Mouse (Mus musculus) kidney, embryonic 14.5 days (tissue): ENCODE measurements around the gene Itgb4. TPM values are rescaled to one million over a fixed set of nuclear protein-coding genes. Genes with fewer than 3 reads are reported as not detected.

Experiments used
- ATAC-seq: fragments of 200-750 bp; cut with Nextera tagmentation; 2 replicates; pipeline ENCODE4 v1.8.0; 2017; ENCODE audit warnings: moderate number of reproducible peaks, mild to moderate bottlenecking, moderate TSS enrichment, moderate library complexity; ENCODE audit not compliant: low FRiP score, low TSS enrichment
- H3K27ac ChIP-seq: fragments of 300-500 bp; sonication (generic); 2 replicates; pipeline ENCODE4 v1.5.1; 2014; ENCODE audit warnings: low read depth, mild to moderate bottlenecking, low read length, moderate library complexity, mixed read lengths
- H3K27me3 ChIP-seq: fragments of 300-500 bp; sonication (generic); 2 replicates; pipeline ENCODE4 v1.6.1; 2014; ENCODE audit warnings: mild to moderate bottlenecking, low read length; ENCODE audit not compliant: control insufficient read depth, insufficient read depth
- H3K36me3 ChIP-seq: fragments of 300-500 bp; sonication (generic); 2 replicates; pipeline ENCODE4 v1.6.1; 2014; ENCODE audit warnings: low read length, mixed read lengths; ENCODE audit not compliant: control insufficient read depth, insufficient read depth
- H3K4me1 ChIP-seq: fragments of 300-500 bp; sonication (generic); 2 replicates; pipeline ENCODE4 v1.6.1; 2014; ENCODE audit warnings: low read length, mixed read lengths; ENCODE audit not compliant: control insufficient read depth, insufficient read depth
- H3K4me2 ChIP-seq: fragments of 300-500 bp; sonication (generic); replicated peaks from 2 replicates; pipeline ENCODE4 v1.6.1; 2014; ENCODE audit warnings: low read depth, mild to moderate bottlenecking, low read length
- H3K4me3 ChIP-seq: fragments of 300-500 bp; sonication (generic); 2 replicates; pipeline ENCODE4 v1.5.1; 2014; ENCODE audit warnings: mild to moderate bottlenecking, low read length
- H3K9ac ChIP-seq: fragments of 300-500 bp; sonication (generic); 2 replicates; pipeline ENCODE4 v1.6.1; 2014; ENCODE audit warnings: low read depth, mild to moderate bottlenecking, low read length, moderate library complexity
- H3K9me3 ChIP-seq: fragments of 300-500 bp; sonication (generic); 2 replicates; pipeline ENCODE4 v1.6.1; 2016; ENCODE audit warnings: low read length; ENCODE audit not compliant: control insufficient read depth
- WGBS: fragments of 180-500 bp; shearing (Covaris S2); extraction: QIAGEN DNeasy Blood & Tissue Kit; methylation state at CpG from one replicate; pipeline ENCODE4 v1.1.7; 2014; 5-methylcytosine and 5-hydroxymethylcytosine counted together
- polyA plus RNA-seq: library from polyadenylated mRNA; unstranded; fragments of >200 nt; fragmentation: Nextera tagmentation; extraction: Ambion mirVana; gene quantifications from 2 replicates; pipeline ENCODE4 v1.2.1, GENCODE M21; 2014

The Itgb4 gene
- polyA plus RNA-seq, 1 experiment from 2014 or later, result 2.1 TPM

GRCm38 (mm10) chr11:115983291-115983690, 8.8 kb downstream of the Itgb4 start:
- Histone ChIP-seq H3K4me2 (no peak overlapping the region), H3K36me3 (no peaks in the 10 kb centered on the region), H3K9me3 (no peaks in the 10 kb centered on the region), H3K4me1 (no peaks in the 10 kb centered on the region), H3K27ac (no peak overlapping the region), H3K27me3 (no peaks in the 10 kb centered on the region), H3K9ac (no peak overlapping the region), H3K4me3 (no peak overlapping the region)
- 83% methylated on average over 8 of the region's 8 CpGs for WGBS
- no peak for ATAC-seq

GRCm38 (mm10) chr11:115989686-115990085, 15.2 kb downstream of the Itgb4 start:
- H3K27ac ChIP-seq, result no peak overlapping the region
- H3K9me3 ChIP-seq, result no peaks in the 10 kb centered on the region
- peak overlapping the region; percentile 17; the same call in 1 of the 2 replicates for H3K4me2 ChIP-seq
- 0 out of 2 replicates have a peak overlapping the region, but pooled peaks have one; percentile 13 for H3K9ac ChIP-seq
- no peak for ATAC-seq
- no peaks in the 10 kb centered on the region for H3K36me3 ChIP-seq
- H3K27me3 ChIP-seq, result no peaks in the 10 kb centered on the region
- no peak overlapping the region for H3K4me3 ChIP-seq
- H3K4me1 ChIP-seq, result no peaks in the 10 kb centered on the region
- WGBS, result 37% methylated on average over 15 of the region's 15 CpGs

- Histone ChIP-seq H3K4me2 (no peak overlapping the region), H3K9me3 (no peaks in the 10 kb centered on the region), H3K27me3 (no peaks in the 10 kb centered on the region), H3K4me1 (no peaks in the 10 kb centered on the region), H3K36me3 (no peaks in the 10 kb centered on the region), H3K27ac (no peak overlapping the region), H3K4me3 (no peak overlapping the region), H3K9ac (no peak overlapping the region)
- ATAC-seq, result no peak
- 70% methylated on average over 4 of the region's 4 CpGs for WGBS
Observed at GRCm38 (mm10) chr11:115992098-115992497, 17.6 kb downstream of the Itgb4 start.

GRCm38 (mm10) chr11:115995256-115995655, 20.7 kb downstream of the Itgb4 start:
- no peak overlapping the region for H3K27ac ChIP-seq
- 90% methylated on average over 3 of the region's 3 CpGs for WGBS

GRCm38 (mm10) chr11:115997047-115997446, 22.5 kb downstream of the Itgb4 start:
- no peaks in the 10 kb centered on the region for H3K9me3 ChIP-seq
- H3K36me3 ChIP-seq, result no peaks in the 10 kb centered on the region
- no peak for ATAC-seq
- H3K4me1 ChIP-seq, result 0 out of 2 replicates have a peak, but pooled peaks cover 5% of the 10 kb centered on the region
- H3K27ac ChIP-seq, result no peak overlapping the region
- WGBS, result 69% methylated on average over 4 of the region's 4 CpGs
- no peaks in the 10 kb centered on the region for H3K27me3 ChIP-seq
- no peak overlapping the region for H3K9ac ChIP-seq
- H3K4me2 ChIP-seq, result no peak overlapping the region
- no peak overlapping the region for H3K4me3 ChIP-seq

More at GRCm38 (mm10) chr11:115995256-115995655, 20.7 kb downstream of the Itgb4 start:
- H3K4me3 ChIP-seq, result no peak overlapping the region
- H3K36me3 ChIP-seq, result no peaks in the 10 kb centered on the region
- no peaks in the 10 kb centered on the region for H3K27me3 ChIP-seq
- no peak overlapping the region for H3K4me2 ChIP-seq
- ATAC-seq, result no peak
- H3K9me3 ChIP-seq, result no peaks in the 10 kb centered on the region
- H3K9ac ChIP-seq, result no peak overlapping the region
- 0 out of 2 replicates have a peak, but pooled peaks cover 5% of the 10 kb centered on the region for H3K4me1 ChIP-seq

GRCm38 (mm10) chr11:115997662-115998061, 23.2 kb downstream of the Itgb4 start:
- Histone ChIP-seq H3K9ac (no peak overlapping the region), H3K36me3 (no peaks in the 10 kb centered on the region), H3K4me2 (no peak overlapping the region), H3K9me3 (no peaks in the 10 kb centered on the region), H3K27me3 (no peaks in the 10 kb centered on the region), H3K4me1 (0 out of 2 replicates have a peak, but pooled peaks cover 5% of the 10 kb centered on the region), H3K27ac (no peak overlapping the region), H3K4me3 (no peak overlapping the region)
- WGBS, result 73% methylated on average over 5 of the region's 5 CpGs
- no peak for ATAC-seq

GRCm38 (mm10) chr11:115999027-115999426, 24.5 kb downstream of the Itgb4 start:
- Histone ChIP-seq H3K4me3 (no peak overlapping the region), H3K4me1 (peaks cover 5% of the 10 kb centered on the region; the same call in 1 of the 2 replicates), H3K27me3 (no peaks in the 10 kb centered on the region), H3K9me3 (no peaks in the 10 kb centered on the region), H3K9ac (no peak overlapping the region), H3K36me3 (no peaks in the 10 kb centered on the region), H3K4me2 (no peak overlapping the region), H3K27ac (no peak overlapping the region)
- no peak for ATAC-seq
- 56% methylated on average over 7 of the region's 7 CpGs for WGBS

- peak; percentile 32; the same call in 1 of the 2 replicates for ATAC-seq
- Histone ChIP-seq H3K9me3 (no peaks in the 10 kb centered on the region), H3K4me1 (peaks cover 10% of the 10 kb centered on the region; the same call in 1 of the 2 replicates), H3K27me3 (no peaks in the 10 kb centered on the region), H3K4me3 (no peak overlapping the region), H3K9ac (no peak overlapping the region), H3K4me2 (no peak overlapping the region), H3K27ac (no peak overlapping the region), H3K36me3 (no peaks in the 10 kb centered on the region)
- 15% methylated on average over 14 of the region's 14 CpGs for WGBS
Observed at GRCm38 (mm10) chr11:115999538-116000143, 25.1 kb downstream of the Itgb4 start.

GRCm38 (mm10) chr11:116000607-116001006, 26.1 kb downstream of the Itgb4 start:
- no peak for ATAC-seq
- Histone ChIP-seq H3K36me3 (no peaks in the 10 kb centered on the region), H3K4me1 (peaks cover 20% of the 10 kb centered on the region), H3K27ac (no peak overlapping the region), H3K4me2 (no peak overlapping the region), H3K4me3 (no peak overlapping the region), H3K27me3 (no peaks in the 10 kb centered on the region), H3K9me3 (no peaks in the 10 kb centered on the region), H3K9ac (no peak overlapping the region)
- WGBS, result 48% methylated on average over 10 of the region's 10 CpGs
